Mouse (Mus musculus) forebrain, embryonic 13.5 days (tissue): Measurements from ENCODE around the gene Rbbp7. TPM values are rescaled to one million over a fixed set of nuclear protein-coding genes. Genes with fewer than 3 reads are reported as not detected.

Experiments
- polyA plus RNA-seq: library from polyadenylated mRNA; unstranded; fragments of >200 nt; fragmentation: Nextera tagmentation; extraction: Ambion mirVana; gene quantifications from 2 replicates; pipeline ENCODE4 v1.2.1, GENCODE M21; 2015

Gene Rbbp7
- polyA plus RNA-seq, 1 experiment from 2014 or later: 266 TPM

Other genes starting within 250 kb of the Rbbp7 start
- gene Reps2, start 116.8 kb upstream of the Rbbp7 start, polyA plus RNA-seq: 1.4 and 1.9 TPM in 2 replicates
- 14.9 and 15.8 TPM in 2 replicates for gene Txlng, start 69.1 kb downstream of the Rbbp7 start, polyA plus RNA-seq
- gene Syap1, start 128.0 kb downstream of the Rbbp7 start, polyA plus RNA-seq: 23.7 TPM in 2 replicates
- gene Ctps2, start 140.8 kb downstream of the Rbbp7 start, polyA plus RNA-seq: 90.7 and 96.0 TPM in 2 replicates
- not detected in 2 replicates for gene S100g, start 204.2 kb downstream of the Rbbp7 start, polyA plus RNA-seq